Mouse (Mus musculus): Measurements from ENCODE around the gene Klf5. TPM values are rescaled to one million over a fixed set of nuclear protein-coding genes. Genes with fewer than 3 reads are reported as not detected.

The Klf5 gene
- polyA plus RNA-seq, 1 experiment = 0.57 TPM

DNA sequence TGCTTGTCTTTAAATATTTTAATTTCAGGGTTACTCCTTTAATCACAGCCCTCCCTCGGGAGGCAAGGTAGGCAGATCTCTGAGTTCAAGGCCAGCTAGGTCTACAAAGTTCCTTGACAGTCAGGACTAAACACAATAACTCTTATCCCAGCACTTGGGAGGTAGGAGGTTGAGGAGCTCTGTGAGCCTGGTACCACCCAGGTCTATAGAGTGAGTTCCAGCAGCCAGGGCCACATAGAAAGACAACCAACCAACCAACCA lies 57.0 kb downstream of the Klf5 start:
- Histone ChIP-seq H3K27ac (ENCODE audit: insufficient read depth, low read length) (no peak overlapping the region), H3K4me1 (ENCODE audit: control insufficient read depth, insufficient read depth, low read length) (no peaks in the 10 kb centered on the region), H3K4me3 (replicated peaks; ENCODE audit: insufficient read depth, low read depth, low read length) (no peak overlapping the region), H3K27me3 (ENCODE audit: control insufficient read depth, insufficient read depth, low read length) (no peaks in the 10 kb centered on the region)
- TF ChIP-seq CTCF (IDR thresholded peaks at IDR 0.05; ENCODE audit: borderline replicate concordance, insufficient read depth, low read depth, low read length) (no peak), POLR2A (IDR thresholded peaks at IDR 0.05; ENCODE audit: borderline replicate concordance, insufficient read depth, low read length) (no peak)
- 84% methylated on average over 1 of the region's 1 CpGs for WGBS
- DNase-seq = no peak

GRCm38 (mm10) chr14:99362956-99363355 lies 64.5 kb downstream of the Klf5 start:
- no peak overlapping the region for H3K27ac ChIP-seq (ENCODE audit: insufficient read depth, low read length)
- 81% methylated on average over 5 of the region's 5 CpGs for WGBS
- H3K4me1 ChIP-seq (ENCODE audit: control insufficient read depth, insufficient read depth, low read length) = no peaks in the 10 kb centered on the region
- no peaks in the 10 kb centered on the region for H3K27me3 ChIP-seq (ENCODE audit: control insufficient read depth, insufficient read depth, low read length)
- no peak for TF ChIP-seq CTCF (IDR thresholded peaks at IDR 0.05; ENCODE audit: borderline replicate concordance, insufficient read depth, low read depth, low read length)
- no peak for TF ChIP-seq POLR2A (IDR thresholded peaks at IDR 0.05; ENCODE audit: borderline replicate concordance, insufficient read depth, low read length)
- H3K4me3 ChIP-seq (replicated peaks; ENCODE audit: insufficient read depth, low read depth, low read length) = no peak overlapping the region
- no peak for DNase-seq

DNA sequence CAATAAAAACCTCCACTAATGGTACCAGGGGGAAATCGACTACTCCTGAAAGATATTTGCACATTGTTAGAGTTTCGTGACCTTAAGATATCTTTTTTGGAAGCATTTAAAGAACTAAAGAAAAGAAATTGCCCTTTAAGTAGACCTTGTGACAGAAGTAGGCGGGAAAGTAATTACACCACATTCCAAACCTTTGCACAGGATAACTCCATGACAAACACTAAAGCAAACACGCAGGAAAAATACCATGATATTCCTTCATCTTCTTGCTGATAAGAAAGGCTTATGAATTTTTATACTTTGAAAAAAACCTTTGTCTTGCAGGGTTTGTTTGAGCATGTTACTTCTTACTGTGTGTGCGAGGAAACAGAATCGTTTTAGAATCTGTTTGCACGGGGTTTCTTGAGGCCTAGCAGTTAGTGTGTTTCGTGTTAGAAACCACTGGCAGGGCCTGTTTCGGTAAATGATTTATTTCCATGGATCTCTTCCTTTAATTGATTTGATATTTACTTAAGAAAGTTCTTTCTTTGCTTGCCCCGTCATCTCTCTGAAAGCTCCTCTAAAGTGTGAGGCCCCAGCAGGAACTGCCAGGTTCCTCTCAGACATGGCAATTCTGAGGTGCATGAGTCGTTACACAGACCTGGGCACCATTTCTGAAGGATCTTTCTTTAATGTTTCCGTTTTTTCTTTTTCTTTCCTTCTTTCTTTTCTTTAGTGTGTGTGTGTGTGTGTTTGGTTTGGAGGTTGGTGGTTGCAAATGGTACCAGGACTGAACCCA lies 65.7 kb downstream of the Klf5 start:
- WGBS = 88% methylated on average over 12 of the region's 12 CpGs
- no peak overlapping the region for H3K27ac ChIP-seq (ENCODE audit: insufficient read depth, low read length)
- TF ChIP-seq POLR2A (IDR thresholded peaks at IDR 0.05; ENCODE audit: borderline replicate concordance, insufficient read depth, low read length) = no peak
- no peak for TF ChIP-seq CTCF (IDR thresholded peaks at IDR 0.05; ENCODE audit: borderline replicate concordance, insufficient read depth, low read depth, low read length)

More for the DNA sequence above, 65.7 kb downstream of the Klf5 start:
- H3K4me3 ChIP-seq (replicated peaks; ENCODE audit: insufficient read depth, low read depth, low read length) = no peak overlapping the region
- no peak for DNase-seq
- no peaks in the 10 kb centered on the region for H3K4me1 ChIP-seq (ENCODE audit: control insufficient read depth, insufficient read depth, low read length)
- no peaks in the 10 kb centered on the region for H3K27me3 ChIP-seq (ENCODE audit: control insufficient read depth, insufficient read depth, low read length)

Other genes with a start within 250 kb of the Klf5 start
- gene Pibf1, start 199.3 kb upstream of the Klf5 start, polyA plus RNA-seq (2012; rRNA removed) = 6.5 and 7.3 TPM in 2 replicates
- gene Dis3, start 198.9 kb upstream of the Klf5 start, polyA plus RNA-seq (2012; rRNA removed) = 12.8 and 14.8 TPM in 2 replicates

All from cerebellum, adult 2 months (tissue).